Mouse (Mus musculus): Measurements from ENCODE around the gene Dhrs7c. TPM values are rescaled to one million over a fixed set of nuclear protein-coding genes. Genes with fewer than 3 reads are reported as not detected.

Gene Dhrs7c
- polyA plus RNA-seq, 1 experiment from 2014 or later, result 29.9 TPM

- no peak overlapping the region for H3K9ac ChIP-seq (ENCODE audit: low read length)
- ATAC-seq (replicated peaks; ENCODE audit: extremely low read depth, insufficient read depth, low FRiP score), result no peak
- no peak overlapping the region for H3K27ac ChIP-seq (ENCODE audit: low read length)
- H3K4me1 ChIP-seq (ENCODE audit: control insufficient read depth, insufficient read depth, low read length), result peaks cover 8% of the 10 kb centered on the region
- 48% methylated on average over 8 of the region's 8 CpGs for WGBS
- H3K9me3 ChIP-seq (replicated peaks; ENCODE audit: control insufficient read depth, low read length), result no peaks in the 10 kb centered on the region
- H3K4me3 ChIP-seq (ENCODE audit: low read length), result no peak overlapping the region
- H3K36me3 ChIP-seq (ENCODE audit: control insufficient read depth, insufficient read depth), result no peaks in the 10 kb centered on the region
- H3K4me2 ChIP-seq (ENCODE audit: low read depth, low read length), result peak overlapping the region; percentile 14; the same call in 1 of the 2 replicates
- H3K27me3 ChIP-seq (ENCODE audit: control insufficient read depth, insufficient read depth, low read length), result no peaks in the 10 kb centered on the region
Measured at GRCm38 (mm10) chr11:67801169-67801568, 3.2 kb downstream of the Dhrs7c start.

- no peak for ATAC-seq (replicated peaks; ENCODE audit: extremely low read depth, insufficient read depth, low FRiP score)
- WGBS, result 93% methylated on average over 1 of the region's 1 CpGs
- Histone ChIP-seq H3K4me1 (ENCODE audit: control insufficient read depth, insufficient read depth, low read length) (peaks cover 4% of the 10 kb centered on the region), H3K27me3 (ENCODE audit: control insufficient read depth, insufficient read depth, low read length) (no peaks in the 10 kb centered on the region), H3K9ac (ENCODE audit: low read length) (no peak overlapping the region), H3K4me2 (ENCODE audit: low read depth, low read length) (no peak overlapping the region), H3K36me3 (ENCODE audit: control insufficient read depth, insufficient read depth) (no peaks in the 10 kb centered on the region), H3K27ac (ENCODE audit: low read length) (no peak overlapping the region), H3K9me3 (replicated peaks; ENCODE audit: control insufficient read depth, low read length) (no peaks in the 10 kb centered on the region), H3K4me3 (ENCODE audit: low read length) (no peak overlapping the region)
Measured at GRCm38 (mm10) chr11:67805538-67805937, 7.6 kb downstream of the Dhrs7c start.

- WGBS, result 80% methylated on average over 11 of the region's 11 CpGs
- no peak for ATAC-seq (replicated peaks; ENCODE audit: extremely low read depth, insufficient read depth, low FRiP score)
- Histone ChIP-seq H3K9ac (ENCODE audit: low read length) (no peak overlapping the region), H3K27me3 (ENCODE audit: control insufficient read depth, insufficient read depth, low read length) (no peaks in the 10 kb centered on the region), H3K9me3 (replicated peaks; ENCODE audit: control insufficient read depth, low read length) (no peaks in the 10 kb centered on the region), H3K4me1 (ENCODE audit: control insufficient read depth, insufficient read depth, low read length) (peaks cover 4% of the 10 kb centered on the region), H3K4me2 (ENCODE audit: low read depth, low read length) (no peak overlapping the region), H3K36me3 (ENCODE audit: control insufficient read depth, insufficient read depth) (no peaks in the 10 kb centered on the region), H3K27ac (ENCODE audit: low read length) (no peak overlapping the region), H3K4me3 (ENCODE audit: low read length) (no peak overlapping the region)
Measured at GRCm38 (mm10) chr11:67806832-67807597, 9.0 kb downstream of the Dhrs7c start.

- no peak overlapping the region for H3K9ac ChIP-seq (ENCODE audit: low read length)
- 68% methylated on average over 5 of the region's 5 CpGs for WGBS
- no peaks in the 10 kb centered on the region for H3K36me3 ChIP-seq (ENCODE audit: control insufficient read depth, insufficient read depth)
- H3K9me3 ChIP-seq (replicated peaks; ENCODE audit: control insufficient read depth, low read length), result no peaks in the 10 kb centered on the region
- H3K27me3 ChIP-seq (ENCODE audit: control insufficient read depth, insufficient read depth, low read length), result no peaks in the 10 kb centered on the region
- no peak; the same call in 1 of the 2 replicates for ATAC-seq (replicated peaks; ENCODE audit: extremely low read depth, insufficient read depth, low FRiP score)
- H3K4me2 ChIP-seq (ENCODE audit: low read depth, low read length), result no peak overlapping the region
- peaks cover 4% of the 10 kb centered on the region; the same call in 1 of the 2 replicates for H3K4me1 ChIP-seq (ENCODE audit: control insufficient read depth, insufficient read depth, low read length)
- H3K4me3 ChIP-seq (ENCODE audit: low read length), result no peak overlapping the region
- H3K27ac ChIP-seq (ENCODE audit: low read length), result no peak overlapping the region
Measured at GRCm38 (mm10) chr11:67808051-67808450, 10.1 kb downstream of the Dhrs7c start.

- Histone ChIP-seq H3K4me2 (ENCODE audit: low read depth, low read length) (no peak overlapping the region), H3K27ac (ENCODE audit: low read length) (no peak overlapping the region), H3K4me1 (ENCODE audit: control insufficient read depth, insufficient read depth, low read length) (peaks cover 4% of the 10 kb centered on the region; the same call in 1 of the 2 replicates), H3K4me3 (ENCODE audit: low read length) (no peak overlapping the region), H3K27me3 (ENCODE audit: control insufficient read depth, insufficient read depth, low read length) (no peaks in the 10 kb centered on the region), H3K36me3 (ENCODE audit: control insufficient read depth, insufficient read depth) (no peaks in the 10 kb centered on the region), H3K9me3 (replicated peaks; ENCODE audit: control insufficient read depth, low read length) (no peaks in the 10 kb centered on the region), H3K9ac (ENCODE audit: low read length) (no peak overlapping the region)
- WGBS, result 72% methylated on average over 6 of the region's 6 CpGs
- ATAC-seq (replicated peaks; ENCODE audit: extremely low read depth, insufficient read depth, low FRiP score), result no peak
Measured at GRCm38 (mm10) chr11:67811535-67811934, 13.5 kb downstream of the Dhrs7c start.

GRCm38 (mm10) chr11:67819604-67820003, 21.6 kb downstream of the Dhrs7c start:
- Histone ChIP-seq H3K9ac (ENCODE audit: low read length) (peak overlapping the region; percentile 49), H3K9me3 (replicated peaks; ENCODE audit: control insufficient read depth, low read length) (no peaks in the 10 kb centered on the region), H3K36me3 (ENCODE audit: control insufficient read depth, insufficient read depth) (no peaks in the 10 kb centered on the region), H3K27ac (ENCODE audit: low read length) (no peak overlapping the region), H3K4me2 (ENCODE audit: low read depth, low read length) (peak overlapping the region; percentile 61), H3K4me1 (ENCODE audit: control insufficient read depth, insufficient read depth, low read length) (0 out of 2 replicates have a peak, but pooled peaks cover 3% of the 10 kb centered on the region), H3K27me3 (ENCODE audit: control insufficient read depth, insufficient read depth, low read length) (no peaks in the 10 kb centered on the region), H3K4me3 (ENCODE audit: low read length) (peak overlapping the region; percentile 23; the same call in 1 of the 2 replicates)
- 6% methylated on average over 5 of the region's 5 CpGs for WGBS
- ATAC-seq (replicated peaks; ENCODE audit: extremely low read depth, insufficient read depth, low FRiP score), result no peak; the same call in 1 of the 2 replicates

- 0 out of 2 replicates have a peak, but pooled peaks have one; percentile 28 for ATAC-seq (replicated peaks; ENCODE audit: extremely low read depth, insufficient read depth, low FRiP score)
- Histone ChIP-seq H3K27ac (ENCODE audit: low read length) (no peak overlapping the region), H3K36me3 (ENCODE audit: control insufficient read depth, insufficient read depth) (no peaks in the 10 kb centered on the region), H3K9me3 (replicated peaks; ENCODE audit: control insufficient read depth, low read length) (no peaks in the 10 kb centered on the region), H3K4me3 (ENCODE audit: low read length) (no peak overlapping the region), H3K27me3 (ENCODE audit: control insufficient read depth, insufficient read depth, low read length) (no peaks in the 10 kb centered on the region), H3K4me1 (ENCODE audit: control insufficient read depth, insufficient read depth, low read length) (0 out of 2 replicates have a peak, but pooled peaks cover 3% of the 10 kb centered on the region), H3K9ac (ENCODE audit: low read length) (no peak overlapping the region), H3K4me2 (ENCODE audit: low read depth, low read length) (no peak overlapping the region)
- 28% methylated on average over 4 of the region's 4 CpGs for WGBS
Measured at GRCm38 (mm10) chr11:67820221-67820620, 22.2 kb downstream of the Dhrs7c start.

GRCm38 (mm10) chr11:67821560-67821959, 23.6 kb downstream of the Dhrs7c start:
- H3K36me3 ChIP-seq (ENCODE audit: control insufficient read depth, insufficient read depth), result no peaks in the 10 kb centered on the region
- 83% methylated on average over 6 of the region's 6 CpGs for WGBS
- no peaks in the 10 kb centered on the region for H3K27me3 ChIP-seq (ENCODE audit: control insufficient read depth, insufficient read depth, low read length)
- peaks cover 5% of the 10 kb centered on the region; the same call in 1 of the 2 replicates for H3K4me1 ChIP-seq (ENCODE audit: control insufficient read depth, insufficient read depth, low read length)
- H3K27ac ChIP-seq (ENCODE audit: low read length), result no peak overlapping the region
- no peak overlapping the region for H3K4me2 ChIP-seq (ENCODE audit: low read depth, low read length)
- no peak for ATAC-seq (replicated peaks; ENCODE audit: extremely low read depth, insufficient read depth, low FRiP score)
- H3K9me3 ChIP-seq (replicated peaks; ENCODE audit: control insufficient read depth, low read length), result no peaks in the 10 kb centered on the region
- no peak overlapping the region for H3K4me3 ChIP-seq (ENCODE audit: low read length)
- no peak overlapping the region for H3K9ac ChIP-seq (ENCODE audit: low read length)

- no peak for ATAC-seq (replicated peaks; ENCODE audit: extremely low read depth, insufficient read depth, low FRiP score)
- Histone ChIP-seq H3K4me3 (ENCODE audit: low read length) (no peak overlapping the region), H3K36me3 (ENCODE audit: control insufficient read depth, insufficient read depth) (no peaks in the 10 kb centered on the region), H3K4me1 (ENCODE audit: control insufficient read depth, insufficient read depth, low read length) (peaks cover 8% of the 10 kb centered on the region; the same call in 1 of the 2 replicates), H3K27ac (ENCODE audit: low read length) (no peak overlapping the region), H3K9me3 (replicated peaks; ENCODE audit: control insufficient read depth, low read length) (no peaks in the 10 kb centered on the region), H3K9ac (ENCODE audit: low read length) (no peak overlapping the region), H3K4me2 (ENCODE audit: low read depth, low read length) (no peak overlapping the region), H3K27me3 (ENCODE audit: control insufficient read depth, insufficient read depth, low read length) (no peaks in the 10 kb centered on the region)
- WGBS, result 41% methylated on average over 12 of the region's 12 CpGs
Measured at GRCm38 (mm10) chr11:67828360-67829059, 30.5 kb downstream of the Dhrs7c start.

All from heart, embryonic 16.5 days (tissue).